Comparison of ENCODE assay signal across 9 mouse cellular contexts in genomic region chrX:102251937-102252860, GRCm38 (mm10). TPM values are rescaled to one million over a fixed set of nuclear protein-coding genes. Genes with fewer than 3 reads are reported as not detected.
DNase-seq lines count a peak whose midpoint lies in the region; ATAC-seq and TF ChIP-seq lines count a peak whose summit lies in the region.
"Had no signal": no experiment of that assay in that cellular context is flagged by ENCODE, and none has a peak within 500 bp of the region (broad histone marks: within the 10 kb centered on the region; RNA-seq: fewer than 3 reads in every experiment).

Gene Cited1, minus strand, starts transcription at chrX:102252181.

- peak within 1 kb of the TSS; percentile 50 for H3K4me3 ChIP-seq in embryonic facial prominence, embryonic 12.5 days
- peak within 1 kb of the TSS; percentile 71 for H3K4me3 ChIP-seq in heart, embryonic 10.5 days
- H3K4me3 ChIP-seq in limb, embryonic 15.5 days: peak within 1 kb of the TSS; percentile 55
- peak within 1 kb of the TSS; percentile 51 for H3K4me3 ChIP-seq in midbrain, postnatal 0 days (ENCODE audit: low read depth, low read length)
- peak within 1 kb of the TSS; percentile 54 for H3K4me3 ChIP-seq in stomach, embryonic 16.5 days (replicated peaks; ENCODE audit: low read length)

- peaks cover 48% of the 10 kb centered on the region for H3K27me3 ChIP-seq in embryonic facial prominence, embryonic 12.5 days
- H3K27me3 ChIP-seq in heart, embryonic 10.5 days (ENCODE audit: insufficient read depth, poor library complexity, severe bottlenecking): peaks cover 69% of the 10 kb centered on the region
- H3K27me3 ChIP-seq in limb, embryonic 15.5 days: peaks cover 59% of the 10 kb centered on the region
- H3K27me3 ChIP-seq in midbrain, postnatal 0 days (ENCODE audit: insufficient read depth, low read length): peaks cover 10% of the 10 kb centered on the region; the same call in 1 of the 2 replicates
- peaks cover 42% of the 10 kb centered on the region for H3K27me3 ChIP-seq in stomach, embryonic 16.5 days (ENCODE audit: control insufficient read depth, insufficient read depth, low read length)

- no peaks in the 10 kb centered on the region for H3K9me3 ChIP-seq in embryonic facial prominence, embryonic 12.5 days
- H3K9me3 ChIP-seq in heart, embryonic 10.5 days: no peaks in the 10 kb centered on the region
- no peaks in the 10 kb centered on the region for H3K9me3 ChIP-seq in limb, embryonic 15.5 days
- no peaks in the 10 kb centered on the region for H3K9me3 ChIP-seq in midbrain, postnatal 0 days (ENCODE audit: low read length)
- H3K9me3 ChIP-seq in stomach, embryonic 16.5 days (replicated peaks; ENCODE audit: control insufficient read depth, low read length): no peaks in the 10 kb centered on the region

- TF ChIP-seq CTCF in midbrain, postnatal 0 days (IDR thresholded peaks at IDR 0.05): no peak

- 18% methylated on average over 44 of the region's 44 CpGs for WGBS in embryonic facial prominence, embryonic 12.5 days
- 13% methylated on average over 44 of the region's 44 CpGs for WGBS in heart, embryonic 10.5 days
- WGBS in limb, embryonic 15.5 days: 21% methylated on average over 44 of the region's 44 CpGs
- WGBS in midbrain, postnatal 0 days: 17% methylated on average over 43 of the region's 44 CpGs
- WGBS in stomach, embryonic 16.5 days: 13% methylated on average over 44 of the region's 44 CpGs

- H3K27ac ChIP-seq in embryonic facial prominence, embryonic 12.5 days: peak within 1 kb of the TSS; percentile 57
- peak within 1 kb of the TSS; percentile 85 for H3K27ac ChIP-seq in heart, embryonic 10.5 days
- H3K27ac ChIP-seq in limb, embryonic 15.5 days: peak within 1 kb of the TSS; percentile 69
- H3K27ac ChIP-seq in midbrain, postnatal 0 days (ENCODE audit: low read depth, low read length): no peak within 1 kb of the TSS
- no peak within 1 kb of the TSS for H3K27ac ChIP-seq in stomach, embryonic 16.5 days (ENCODE audit: low read length)

- H3K4me2 ChIP-seq in embryonic facial prominence, embryonic 12.5 days (replicated peaks): peak within 1 kb of the TSS; percentile 80
- peak within 1 kb of the TSS; percentile 83 for H3K4me2 ChIP-seq in limb, embryonic 15.5 days
- peak within 1 kb of the TSS; percentile 64 for H3K4me2 ChIP-seq in midbrain, postnatal 0 days (ENCODE audit: low read depth, low read length, poor library complexity, severe bottlenecking)
- peak within 1 kb of the TSS; percentile 67 for H3K4me2 ChIP-seq in stomach, embryonic 16.5 days (ENCODE audit: low read depth, low read length)

- DNase-seq in spleen, adult 12 weeks (ENCODE audit: low spot score): peak; percentile 1
- DNase-seq in spleen, postnatal 14 days (ENCODE audit: low spot score in 2 of 2): no peak
- peak; percentile 82 for DNase-seq in heart, embryonic 10.5 days (ENCODE audit: low spot score)
- DNase-seq in kidney, adult 9 months: peak; percentile 25
- DNase-seq in midbrain, postnatal 0 days (ENCODE audit: low spot score): peak; percentile 82

- H3K9ac ChIP-seq in embryonic facial prominence, embryonic 12.5 days: peak within 1 kb of the TSS; percentile 59
- H3K9ac ChIP-seq in limb, embryonic 15.5 days: peak within 1 kb of the TSS; percentile 23
- peak within 1 kb of the TSS; percentile 46 for H3K9ac ChIP-seq in midbrain, postnatal 0 days (replicated peaks; ENCODE audit: low read length, poor library complexity, severe bottlenecking)
- peak within 1 kb of the TSS; percentile 20 for H3K9ac ChIP-seq in stomach, embryonic 16.5 days (ENCODE audit: low read length)

- no peaks in the 10 kb centered on the region for H3K4me1 ChIP-seq in embryonic facial prominence, embryonic 12.5 days
- no peaks in the 10 kb centered on the region for H3K4me1 ChIP-seq in heart, embryonic 10.5 days
- peaks cover 2% of the 10 kb centered on the region; the same call in 1 of the 2 replicates for H3K4me1 ChIP-seq in limb, embryonic 15.5 days
- H3K4me1 ChIP-seq in midbrain, postnatal 0 days (ENCODE audit: insufficient read depth, low read length): no peaks in the 10 kb centered on the region
- 0 out of 2 replicates have a peak, but pooled peaks cover 3% of the 10 kb centered on the region for H3K4me1 ChIP-seq in stomach, embryonic 16.5 days (ENCODE audit: control insufficient read depth, insufficient read depth, low read length)

- peak; percentile 95 for ATAC-seq in embryonic facial prominence, embryonic 12.5 days (ENCODE audit: insufficient number of reproducible peaks, insufficient read depth, low FRiP score, low TSS enrichment)
- peak; percentile 87 for ATAC-seq in limb, embryonic 15.5 days (ENCODE audit: insufficient number of reproducible peaks, low FRiP score, low TSS enrichment, low read depth)
- peak; percentile 89 for ATAC-seq in midbrain, postnatal 0 days (ENCODE audit: low FRiP score)
- peak; percentile 79 for ATAC-seq in stomach, embryonic 16.5 days (ENCODE audit: insufficient read depth, low FRiP score)

- H3K36me3 ChIP-seq in embryonic facial prominence, embryonic 12.5 days: no peaks in the 10 kb centered on the region
- H3K36me3 ChIP-seq in heart, embryonic 10.5 days: peaks cover 6% of the 10 kb centered on the region
- no peaks in the 10 kb centered on the region for H3K36me3 ChIP-seq in limb, embryonic 15.5 days
- no peaks in the 10 kb centered on the region for H3K36me3 ChIP-seq in midbrain, postnatal 0 days (ENCODE audit: insufficient read depth, low read length)
- H3K36me3 ChIP-seq in stomach, embryonic 16.5 days (ENCODE audit: control insufficient read depth, insufficient read depth, low read length): no peaks in the 10 kb centered on the region

RNA-seq across cellular contexts. Expression of gene Cited1, which starts in this region (rescaled TPM):
- 30.2 and 32.1 TPM in 2 replicates for polyA plus RNA-seq in embryonic facial prominence, embryonic 12.5 days (2016; fragmentation: Nextera tagmentation; extraction: Ambion mirVana)
- 374 and 827 TPM in 2 replicates for polyA plus RNA-seq in heart, embryonic 10.5 days (2016; fragmentation: Nextera tagmentation; extraction: Ambion mirVana)
- polyA plus RNA-seq in limb, embryonic 15.5 days (2015; fragmentation: Nextera tagmentation; extraction: Ambion mirVana): 24.4 and 31.7 TPM in 2 replicates
- total RNA-seq in midbrain, postnatal 0 days (2014; rRNA removed): 6.4 and 6.9 TPM in 2 replicates
- 13.0 and 22.3 TPM in 2 replicates for polyA plus RNA-seq in midbrain, postnatal 0 days (2015; fragmentation: Nextera tagmentation; extraction: Ambion mirVana)
- 5.6 and 8.9 TPM in 2 replicates for polyA plus RNA-seq in stomach, embryonic 16.5 days (2015; fragmentation: Nextera tagmentation; extraction: Ambion mirVana)
- total RNA-seq: MEL had no signal

Comparison
In these comparisons a context has a peak if more than half of its experiments do, and no peak if none do; other contexts are left out.
1. RNA of gene Cited1 (polyA plus RNA-seq): 374 to 827 TPM in heart, embryonic 10.5 days; 30.2 to 32.1 TPM in embryonic facial prominence, embryonic 12.5 days, 24.4 to 31.7 TPM in limb, embryonic 15.5 days, 13.0 to 22.3 TPM in midbrain, postnatal 0 days and 5.6 to 8.9 TPM in stomach, embryonic 16.5 days; every median in the first group is over 10 times any median in the second.
2. DNase-seq: peak in spleen, adult 12 weeks (single experiment), heart, embryonic 10.5 days (single experiment), kidney, adult 9 months (single experiment) and midbrain, postnatal 0 days (single experiment); none in spleen, postnatal 14 days (0 of 2).
3. H3K27ac ChIP-seq: peak in embryonic facial prominence, embryonic 12.5 days (single experiment), heart, embryonic 10.5 days (single experiment) and limb, embryonic 15.5 days (single experiment); none in midbrain, postnatal 0 days (single experiment) and stomach, embryonic 16.5 days (single experiment).
4. Peak in every context shown above with its lines, with median percentiles within 50 percentile points of each other: ATAC-seq, H3K4me2 ChIP-seq, H3K4me3 ChIP-seq and H3K9ac ChIP-seq.